Mouse (Mus musculus) embryonic facial prominence, embryonic 12.5 days (tissue): ENCODE measurements around the gene Gbx2. TPM values are rescaled to one million over a fixed set of nuclear protein-coding genes. Genes with fewer than 3 reads are reported as not detected.

Experiments used
- ATAC-seq: fragments of 200-750 bp; cut with Nextera tagmentation; 2 replicates; pipeline ENCODE4 v1.8.0; 2017; ENCODE audit not compliant: insufficient number of reproducible peaks, insufficient read depth, low FRiP score, low TSS enrichment
- H3K27ac ChIP-seq: fragments of 300-500 bp; sonication (generic); 2 replicates; pipeline ENCODE4 v1.5.1; 2016; ENCODE audit warnings: mild to moderate bottlenecking
- H3K27me3 ChIP-seq: fragments of 300-500 bp; sonication (generic); 2 replicates; pipeline ENCODE4 v1.6.1; 2016; ENCODE audit warnings: mild to moderate bottlenecking, moderate library complexity
- H3K36me3 ChIP-seq: fragments of 300-500 bp; sonication (generic); 2 replicates; pipeline ENCODE4 v1.6.1; 2016; ENCODE audit warnings: mild to moderate bottlenecking
- H3K4me1 ChIP-seq: fragments of 300-500 bp; sonication (generic); 2 replicates; pipeline ENCODE4 v1.6.1; 2016
- H3K4me2 ChIP-seq: fragments of 300-500 bp; sonication (generic); replicated peaks from 2 replicates; pipeline ENCODE4 v1.6.1; 2016; ENCODE audit warnings: mild to moderate bottlenecking, moderate library complexity
- H3K4me3 ChIP-seq: fragments of 300-500 bp; sonication (generic); 2 replicates; pipeline ENCODE4 v1.5.1; 2016; ENCODE audit warnings: mild to moderate bottlenecking
- H3K9ac ChIP-seq: fragments of 300-500 bp; sonication (generic); 2 replicates; pipeline ENCODE4 v1.6.1; 2016; ENCODE audit warnings: mild to moderate bottlenecking, moderate library complexity
- H3K9me3 ChIP-seq: fragments of 300-500 bp; sonication (generic); 2 replicates; pipeline ENCODE4 v1.6.1; 2016; ENCODE audit warnings: mild to moderate bottlenecking, moderate library complexity
- WGBS: fragments of 180-500 bp; shearing (Covaris S2); methylation state at CpG from one replicate; pipeline ENCODE4 v1.1.7; 2016; 5-methylcytosine and 5-hydroxymethylcytosine counted together
- polyA plus RNA-seq: library from polyadenylated mRNA; unstranded; fragments of >200 nt; fragmentation: Nextera tagmentation; extraction: Ambion mirVana; gene quantifications from 2 replicates; pipeline ENCODE4 v1.2.1, GENCODE M21; 2016

Gbx2 gene
- polyA plus RNA-seq, 1 experiment from 2014 or later: 2.2 TPM

DNA sequence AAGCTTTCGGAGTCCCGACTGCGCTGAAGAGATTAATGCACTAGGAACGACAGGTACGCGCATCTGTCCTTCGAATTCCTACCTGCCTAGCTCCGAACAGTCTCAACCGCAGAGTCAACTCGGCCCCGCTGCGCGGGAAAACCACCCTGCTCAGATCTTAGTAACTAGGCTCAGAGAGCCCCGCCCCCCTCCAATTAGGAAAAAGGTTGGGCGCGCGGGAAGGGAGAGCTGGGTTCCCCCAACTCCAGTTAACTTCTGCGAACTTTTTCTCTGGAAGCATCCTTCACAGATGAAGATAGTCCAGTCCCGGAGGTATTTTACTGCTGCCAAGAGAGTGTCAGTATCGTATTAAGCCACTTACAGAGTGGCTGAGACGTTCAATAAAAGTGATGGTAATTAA lies 2.8 kb upstream of the Gbx2 start:
- Histone ChIP-seq H3K4me1 (peaks cover 35% of the 10 kb centered on the region), H3K9ac (no peak overlapping the region), H3K9me3 (no peaks in the 10 kb centered on the region), H3K27ac (no peak overlapping the region), H3K27me3 (peaks cover 87% of the 10 kb centered on the region), H3K4me3 (no peak overlapping the region), H3K4me2 (no peak overlapping the region), H3K36me3 (no peaks in the 10 kb centered on the region)
- ATAC-seq: no peak
- under 1% methylated on average over 21 of the region's 21 CpGs for WGBS

DNA sequence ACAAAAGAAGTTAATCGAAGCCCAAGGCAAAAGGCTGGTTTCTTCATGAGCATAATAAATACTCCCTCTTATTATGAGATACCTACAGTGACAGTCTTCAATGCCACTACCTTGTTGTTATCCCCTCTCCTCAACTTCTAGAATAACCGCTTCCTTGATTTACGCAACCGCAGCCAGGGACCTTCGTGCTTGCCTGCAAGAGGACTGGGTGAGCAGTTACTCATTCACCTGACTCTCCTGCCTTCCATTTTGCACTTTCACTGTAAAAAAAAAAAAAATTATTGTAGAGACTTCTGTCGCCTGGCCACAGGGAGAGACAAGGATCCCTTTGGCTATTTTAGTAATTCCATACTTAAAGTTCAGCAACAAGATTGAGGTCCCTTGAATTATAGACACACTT lies 2.0 kb upstream of the Gbx2 start:
- H3K27me3 ChIP-seq: peaks cover 88% of the 10 kb centered on the region
- no peak overlapping the region for H3K4me3 ChIP-seq
- H3K36me3 ChIP-seq: no peaks in the 10 kb centered on the region
- peaks cover 38% of the 10 kb centered on the region for H3K4me1 ChIP-seq
- no peak overlapping the region for H3K9ac ChIP-seq
- H3K9me3 ChIP-seq: no peaks in the 10 kb centered on the region
- 4% methylated on average over 6 of the region's 6 CpGs for WGBS
- H3K4me2 ChIP-seq: no peak overlapping the region
- no peak overlapping the region for H3K27ac ChIP-seq
- no peak for ATAC-seq

DNA sequence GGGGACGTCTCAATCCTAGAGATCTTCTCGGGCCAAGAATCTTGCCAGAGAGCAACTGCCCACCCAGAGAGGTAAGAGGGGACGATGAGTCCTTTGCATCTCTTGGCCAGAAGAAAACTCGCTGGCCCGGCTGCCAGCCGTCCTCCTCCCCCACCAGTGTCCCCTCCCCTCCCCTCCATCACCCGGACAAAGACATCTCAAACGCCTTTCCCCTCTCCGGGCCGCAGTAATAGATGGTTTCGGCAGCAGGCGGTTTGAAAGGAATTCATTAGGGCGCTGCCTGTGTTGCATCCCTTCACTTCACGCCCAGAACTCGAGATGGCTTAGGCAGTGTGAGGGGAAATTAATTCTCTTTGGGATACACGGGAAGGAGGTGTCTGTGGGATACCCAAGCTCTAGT lies 1.6 kb upstream of the Gbx2 start:
- under 1% methylated on average over 16 of the region's 16 CpGs for WGBS
- ATAC-seq: no peak
- H3K4me3 ChIP-seq: no peak overlapping the region
- H3K9ac ChIP-seq: no peak overlapping the region
- H3K4me1 ChIP-seq: peaks cover 39% of the 10 kb centered on the region
- H3K4me2 ChIP-seq: 0 out of 2 replicates have a peak overlapping the region, but pooled peaks have one; percentile 11
- H3K9me3 ChIP-seq: no peaks in the 10 kb centered on the region
- H3K36me3 ChIP-seq: no peaks in the 10 kb centered on the region
- peaks cover 88% of the 10 kb centered on the region for H3K27me3 ChIP-seq
- H3K27ac ChIP-seq: no peak overlapping the region

DNA sequence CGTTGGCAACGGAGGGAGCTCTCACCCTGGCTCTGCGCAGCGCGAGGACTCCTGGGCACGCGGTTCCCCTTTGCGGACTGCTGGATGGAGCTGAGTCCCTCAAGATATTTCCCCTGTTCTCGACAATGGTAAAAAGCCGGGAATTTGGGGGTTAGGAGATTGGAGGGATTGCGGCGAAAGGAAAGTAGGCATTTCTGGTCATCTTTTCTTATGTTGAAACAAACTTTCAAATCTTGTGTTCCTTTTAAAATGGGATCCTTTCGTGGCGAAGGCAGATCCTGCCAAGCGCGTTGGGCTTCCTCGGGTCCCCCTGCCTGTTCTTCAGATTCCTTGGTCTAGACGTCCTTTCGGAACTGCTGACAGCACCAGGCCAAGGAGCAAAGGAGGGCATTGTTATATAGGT lies 1.0 kb upstream of the Gbx2 start:
- no peaks in the 10 kb centered on the region for H3K36me3 ChIP-seq
- no peak overlapping the region for H3K4me3 ChIP-seq
- peak overlapping the region; percentile 72; the same call in 1 of the 2 replicates for H3K4me2 ChIP-seq
- H3K9ac ChIP-seq: no peak overlapping the region
- no peak overlapping the region for H3K27ac ChIP-seq
- no peaks in the 10 kb centered on the region for H3K9me3 ChIP-seq
- no peak for ATAC-seq
- H3K4me1 ChIP-seq: peaks cover 44% of the 10 kb centered on the region
- WGBS: 2% methylated on average over 19 of the region's 19 CpGs
- H3K27me3 ChIP-seq: peaks cover 88% of the 10 kb centered on the region

DNA sequence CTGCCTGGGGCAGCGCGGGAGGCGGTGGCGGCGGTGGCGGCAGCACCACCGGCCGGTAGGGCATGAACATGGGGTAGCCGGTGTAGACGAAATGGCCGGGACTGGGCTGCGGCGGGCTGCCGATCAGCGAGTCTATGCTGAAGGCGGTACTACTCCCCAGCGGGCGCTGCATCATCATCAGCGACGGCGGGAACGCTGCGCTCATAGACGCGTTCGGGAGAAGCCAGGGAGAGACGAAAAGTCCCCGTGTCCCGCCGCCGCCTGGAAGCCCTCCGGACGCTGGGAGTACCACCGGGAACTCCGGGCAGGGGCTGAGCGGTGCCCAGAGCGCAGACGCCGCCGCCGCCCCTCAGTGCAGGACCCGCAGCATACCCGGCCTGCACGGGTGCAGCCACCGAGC lies 428 bp downstream of the Gbx2 start:
- H3K9me3 ChIP-seq: no peaks in the 10 kb centered on the region
- H3K27me3 ChIP-seq: peaks cover 88% of the 10 kb centered on the region
- H3K4me3 ChIP-seq: peak overlapping the region; percentile 44
- peaks cover 39% of the 10 kb centered on the region for H3K4me1 ChIP-seq
- no peak overlapping the region for H3K27ac ChIP-seq
- 0 out of 2 replicates have a peak, but pooled peaks have one; percentile 49 for ATAC-seq
- H3K9ac ChIP-seq: peak overlapping the region; percentile 51
- WGBS: under 1% methylated on average over 45 of the region's 45 CpGs
- H3K36me3 ChIP-seq: no peaks in the 10 kb centered on the region
- peak overlapping the region; percentile 72 for H3K4me2 ChIP-seq

DNA sequence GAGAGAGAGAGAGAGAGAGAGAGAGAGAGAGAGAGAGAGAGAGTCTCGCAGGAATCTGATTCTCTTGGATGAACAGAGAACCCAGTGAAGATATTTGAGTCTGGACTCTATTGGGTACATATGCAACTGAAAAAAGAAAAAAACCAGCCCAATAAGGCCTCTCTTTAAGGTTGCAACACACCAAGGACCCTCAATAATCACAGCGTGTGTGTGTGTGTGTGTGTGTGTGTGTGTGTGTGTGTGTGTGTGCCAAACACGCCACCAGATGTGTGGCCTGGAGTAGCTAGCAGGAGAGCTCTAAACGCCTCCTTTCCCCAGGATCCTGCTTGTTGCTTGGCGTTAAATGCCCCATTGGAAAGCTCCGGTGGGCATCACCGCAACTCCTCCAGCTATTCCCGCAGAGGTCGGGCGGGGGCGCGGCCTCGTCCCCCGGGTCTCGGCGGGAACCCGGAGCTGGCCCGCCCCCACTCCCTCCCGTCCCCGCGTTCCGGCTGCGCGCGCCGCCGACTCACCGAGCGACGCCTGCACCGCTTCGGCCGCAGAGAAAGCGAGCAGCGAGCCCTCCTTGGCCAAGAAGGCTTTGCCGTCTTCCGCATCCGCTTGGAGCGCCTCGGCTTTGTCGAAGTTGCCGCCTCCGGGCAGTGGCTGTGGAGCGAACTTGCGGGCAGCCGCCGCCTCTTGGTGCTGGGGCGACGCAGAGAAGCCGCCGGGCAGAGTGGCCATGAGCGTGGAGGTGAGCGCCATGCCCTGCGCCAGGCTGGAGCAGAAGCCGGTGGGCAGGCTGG lies 1.1 kb downstream of the Gbx2 start:
- Histone ChIP-seq H3K4me2 (peak overlapping the region; percentile 72), H3K9ac (peak overlapping the region; percentile 51), H3K9me3 (no peaks in the 10 kb centered on the region), H3K27ac (no peak overlapping the region), H3K4me3 (peak overlapping the region; percentile 44), H3K27me3 (peaks cover 91% of the 10 kb centered on the region), H3K4me1 (peaks cover 35% of the 10 kb centered on the region), H3K36me3 (no peaks in the 10 kb centered on the region)
- 1% methylated on average over 55 of the region's 55 CpGs for WGBS
- no peak for ATAC-seq

DNA sequence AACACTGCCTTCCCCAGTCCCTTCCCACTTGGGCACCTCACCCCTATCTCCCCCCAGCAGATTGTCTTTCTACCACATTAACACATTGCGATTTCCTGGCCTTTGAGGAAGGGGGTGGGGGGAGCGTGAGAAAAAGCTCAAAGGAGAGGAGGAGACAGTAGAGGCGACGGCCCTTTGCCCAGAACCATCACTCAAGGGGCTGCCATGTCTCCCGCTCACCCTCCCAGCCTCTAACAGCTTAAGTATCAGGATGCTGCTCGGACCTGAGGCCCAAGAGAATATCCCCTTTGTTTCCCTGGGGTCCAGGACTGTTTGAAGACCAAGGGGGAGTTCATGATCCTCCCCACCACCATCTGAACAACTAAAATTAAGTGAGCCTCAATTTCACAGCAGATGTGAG lies 1.8 kb downstream of the Gbx2 start:
- Histone ChIP-seq H3K4me1 (peaks cover 35% of the 10 kb centered on the region), H3K9me3 (no peaks in the 10 kb centered on the region), H3K9ac (no peak overlapping the region), H3K4me3 (peak overlapping the region; percentile 13; the same call in 1 of the 2 replicates), H3K27me3 (peaks cover 95% of the 10 kb centered on the region), H3K27ac (no peak overlapping the region), H3K36me3 (no peaks in the 10 kb centered on the region), H3K4me2 (peak overlapping the region; percentile 32)
- no peak for ATAC-seq
- under 1% methylated on average over 6 of the region's 6 CpGs for WGBS

DNA sequence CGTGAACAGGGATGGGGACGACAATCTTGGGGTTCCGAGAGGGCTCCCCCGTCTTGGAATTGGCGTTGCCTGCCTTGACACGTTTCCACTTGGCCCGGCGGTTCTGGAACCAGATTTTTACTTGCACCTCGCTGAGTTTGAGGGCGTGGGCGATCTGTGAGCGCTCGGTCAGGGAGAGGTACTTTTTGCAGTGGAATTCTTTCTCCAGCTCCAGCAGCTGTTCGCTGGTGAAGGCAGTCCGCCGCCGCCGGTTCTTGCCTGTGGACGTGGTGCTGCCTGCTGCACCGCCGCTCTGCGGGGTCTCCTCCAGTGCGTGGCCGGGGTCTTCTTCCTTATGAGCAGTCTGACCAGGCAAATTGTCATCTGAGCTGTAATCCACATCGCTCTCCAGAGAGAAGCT lies 2.3 kb downstream of the Gbx2 start:
- WGBS: 3% methylated on average over 25 of the region's 25 CpGs
- H3K4me3 ChIP-seq: peak overlapping the region; percentile 13; the same call in 1 of the 2 replicates

DNA sequence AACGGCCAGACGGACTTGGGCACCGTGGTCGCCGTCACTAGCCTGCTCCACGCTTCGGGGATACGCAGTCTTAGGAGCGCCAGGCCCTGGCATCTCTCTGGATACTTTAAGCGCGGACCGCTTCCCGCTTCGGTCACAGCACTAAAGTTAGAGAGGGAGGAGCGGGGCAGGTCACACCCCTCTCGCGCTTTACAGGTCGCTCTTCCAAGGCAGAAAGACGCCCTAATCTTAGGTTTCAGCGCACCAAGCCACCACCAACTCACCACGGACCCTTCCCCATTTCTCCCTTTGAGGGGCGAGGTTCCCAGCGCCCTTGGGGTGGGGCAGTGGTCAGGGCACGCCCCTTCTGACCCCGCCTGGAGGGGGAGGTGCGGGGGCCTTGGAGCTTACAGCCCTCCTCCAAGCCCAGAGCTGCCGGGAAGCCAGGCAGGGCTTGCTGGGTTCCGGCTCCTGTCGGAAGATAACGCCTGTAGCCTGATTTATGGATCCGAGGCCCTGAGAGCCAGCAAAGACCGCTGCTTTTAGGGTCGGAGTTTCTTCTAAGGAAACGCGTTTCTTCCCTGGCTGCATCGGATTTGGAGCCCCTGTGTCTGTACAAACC lies 3.8 kb downstream of the Gbx2 start:
- peaks cover 47% of the 10 kb centered on the region for H3K4me1 ChIP-seq

More for the DNA sequence above, 2.3 kb downstream of the Gbx2 start:
- Histone ChIP-seq H3K9me3 (no peaks in the 10 kb centered on the region), H3K4me1 (peaks cover 33% of the 10 kb centered on the region), H3K9ac (no peak overlapping the region), H3K4me2 (peak overlapping the region; percentile 32), H3K27ac (no peak overlapping the region), H3K36me3 (no peaks in the 10 kb centered on the region), H3K27me3 (peaks cover 95% of the 10 kb centered on the region)
- no peak for ATAC-seq

DNA sequence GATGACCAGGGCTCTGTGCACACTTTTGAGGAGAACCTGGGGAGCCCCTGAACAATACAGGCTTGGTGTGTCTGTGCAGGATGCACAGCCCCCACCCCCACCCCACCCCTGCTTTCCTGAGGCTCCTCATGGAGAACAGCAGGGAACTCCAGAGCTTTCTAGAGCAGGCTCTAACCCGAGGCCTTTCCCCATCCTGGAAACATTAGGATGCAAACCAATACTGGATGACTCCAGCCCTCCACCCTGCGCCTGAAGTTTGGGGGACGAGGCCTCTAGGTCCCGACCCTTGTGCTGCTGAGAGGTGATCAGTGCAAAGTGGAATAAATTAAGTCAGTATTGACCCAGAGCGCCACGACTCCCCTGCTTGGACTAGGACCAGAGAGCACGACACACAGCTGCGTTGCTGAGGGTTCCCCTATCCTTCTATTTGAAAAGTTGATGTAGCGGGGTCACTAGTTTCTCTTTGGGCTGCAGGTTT lies 4.4 kb downstream of the Gbx2 start:
- Histone ChIP-seq H3K36me3 (no peaks in the 10 kb centered on the region), H3K4me3 (peak overlapping the region; percentile 26), H3K27ac (no peak overlapping the region), H3K9me3 (no peaks in the 10 kb centered on the region), H3K4me2 (peak overlapping the region; percentile 41), H3K9ac (no peak overlapping the region), H3K27me3 (peaks cover 100% of the 10 kb centered on the region), H3K4me1 (peaks cover 48% of the 10 kb centered on the region)
- no peak for ATAC-seq
- WGBS: 6% methylated on average over 9 of the region's 9 CpGs

More for the DNA sequence above, 3.8 kb downstream of the Gbx2 start:
- 1% methylated on average over 36 of the region's 36 CpGs for WGBS
- Histone ChIP-seq H3K9me3 (no peaks in the 10 kb centered on the region), H3K27ac (no peak overlapping the region), H3K4me3 (peak overlapping the region; percentile 26), H3K9ac (no peak overlapping the region), H3K4me2 (peak overlapping the region; percentile 41), H3K36me3 (no peaks in the 10 kb centered on the region), H3K27me3 (peaks cover 100% of the 10 kb centered on the region)
- no peak for ATAC-seq

DNA sequence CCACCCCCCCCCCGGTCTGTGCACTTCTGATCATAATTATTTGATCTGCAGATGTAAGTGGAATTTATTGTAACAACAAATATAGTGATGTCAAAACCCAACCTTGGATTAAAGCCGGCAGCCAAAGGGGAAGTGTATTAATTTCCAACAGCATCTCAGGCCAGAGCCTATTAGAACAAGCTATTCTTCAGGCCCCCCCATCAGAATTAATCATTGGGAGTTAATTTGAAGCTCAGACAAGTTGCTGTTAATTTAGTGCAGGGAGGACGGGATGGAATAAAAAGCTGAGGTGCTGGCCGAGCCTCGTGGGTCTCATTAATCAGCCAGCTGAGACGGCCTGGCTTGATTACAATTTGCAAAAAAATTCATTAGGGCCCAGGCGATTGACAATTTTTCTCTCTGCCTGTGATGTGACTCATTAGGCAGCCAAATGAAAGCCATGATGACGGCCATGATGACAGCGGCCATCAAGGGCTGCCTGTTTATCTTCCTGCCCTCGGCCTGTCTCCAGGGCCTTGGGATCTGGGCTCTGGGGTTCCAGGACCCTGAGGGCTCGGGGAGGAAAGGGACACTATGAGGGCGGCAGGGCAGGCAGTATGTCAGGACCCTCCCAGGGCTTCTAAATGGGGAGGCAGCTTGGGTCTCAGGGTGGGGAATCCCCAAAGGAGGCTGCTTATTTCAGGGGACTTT lies 5.3 kb downstream of the Gbx2 start:
- H3K36me3 ChIP-seq: no peaks in the 10 kb centered on the region
- no peak for ATAC-seq
- H3K27ac ChIP-seq: no peak overlapping the region
- H3K27me3 ChIP-seq: peaks cover 100% of the 10 kb centered on the region
- no peak overlapping the region for H3K4me3 ChIP-seq
- H3K4me2 ChIP-seq: no peak overlapping the region
- H3K9ac ChIP-seq: no peak overlapping the region
- no peaks in the 10 kb centered on the region for H3K9me3 ChIP-seq
- peaks cover 41% of the 10 kb centered on the region for H3K4me1 ChIP-seq
- WGBS: 11% methylated on average over 12 of the region's 12 CpGs
